Mouse (Mus musculus): Measurements from ENCODE around the gene Ciao2b. TPM values are rescaled to one million over a fixed set of nuclear protein-coding genes. Genes with fewer than 3 reads are reported as not detected.
A peak's percentile ranks its signal among the peaks of the same experiment; 100 is the strongest.

The Ciao2b gene
- polyA plus RNA-seq, 1 experiment from 2014 or later: 94.4 TPM

DNA sequence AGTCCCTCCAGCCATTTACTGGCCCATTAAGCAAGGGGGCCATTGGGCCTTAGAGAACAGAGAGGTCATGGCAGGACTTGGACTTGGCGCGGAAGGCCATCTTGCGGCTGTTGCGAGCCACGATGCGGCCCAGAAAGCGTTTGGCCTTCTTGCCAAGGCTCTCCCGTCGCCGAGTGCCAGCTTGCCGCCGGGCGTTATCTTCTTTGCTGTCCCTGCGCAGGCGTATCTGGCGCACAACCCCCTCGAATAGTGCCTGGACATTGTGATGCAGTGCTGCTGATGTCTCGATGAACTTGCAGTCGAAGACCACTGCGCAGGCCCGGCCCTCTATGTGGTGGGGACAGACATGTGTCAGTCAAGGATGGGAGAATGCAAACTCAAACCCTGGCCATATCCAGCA lies 13.4 kb downstream of the Ciao2b start:
- H3K9ac ChIP-seq (ENCODE audit: low read depth, low read length): no peak overlapping the region
- peaks cover 19% of the 10 kb centered on the region for H3K4me1 ChIP-seq (ENCODE audit: control insufficient read depth, insufficient read depth, low read length)
- H3K27me3 ChIP-seq (ENCODE audit: control insufficient read depth, insufficient read depth, low read length): peaks cover 5% of the 10 kb centered on the region
- 94% methylated on average over 21 of the region's 21 CpGs for WGBS
- no peak overlapping the region for H3K4me3 ChIP-seq (ENCODE audit: low read length)
- H3K36me3 ChIP-seq (ENCODE audit: control insufficient read depth, insufficient read depth, low read length): no peaks in the 10 kb centered on the region
- no peak overlapping the region for H3K4me2 ChIP-seq (replicated peaks; ENCODE audit: low read depth, low read length)
- ATAC-seq (ENCODE audit: low FRiP score, low TSS enrichment): no peak
- no peaks in the 10 kb centered on the region for H3K9me3 ChIP-seq (ENCODE audit: control insufficient read depth, low read length)
- H3K27ac ChIP-seq (ENCODE audit: low read depth, low read length): no peak overlapping the region

DNA sequence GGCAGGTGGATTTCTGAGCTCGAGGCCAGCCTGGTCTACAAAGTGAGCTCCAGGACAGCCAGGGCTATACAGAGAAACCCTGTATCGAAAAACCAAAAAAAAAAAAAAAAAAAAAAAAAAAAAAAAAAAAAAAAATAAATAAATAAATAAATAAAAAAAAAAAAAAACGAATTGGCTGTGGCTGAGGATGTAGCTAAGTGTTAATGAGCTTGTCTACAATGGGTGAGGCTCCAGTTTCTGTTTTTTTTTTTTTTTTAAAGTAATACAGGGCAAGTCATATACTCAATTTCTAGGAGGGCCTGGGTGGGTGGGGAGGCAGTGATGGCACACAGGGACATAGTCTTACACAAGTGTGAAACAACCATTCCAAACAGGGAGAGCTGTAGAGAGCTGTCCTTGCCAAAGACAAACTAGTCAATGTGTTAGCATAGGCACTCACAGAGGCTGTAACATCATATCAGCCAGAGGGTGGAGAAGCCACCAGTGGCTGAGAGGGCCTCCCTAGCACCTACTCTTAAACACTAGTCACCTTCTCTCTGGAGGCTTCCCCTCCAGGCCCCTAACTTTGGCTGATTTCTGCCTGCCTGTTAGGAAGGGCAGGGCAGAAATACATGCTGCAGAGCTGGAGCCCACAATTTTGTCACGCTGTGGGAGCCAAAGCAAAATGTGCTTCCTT lies 14.6 kb downstream of the Ciao2b start:
- Histone ChIP-seq H3K4me1 (ENCODE audit: control insufficient read depth, insufficient read depth, low read length) (peaks cover 19% of the 10 kb centered on the region), H3K9ac (ENCODE audit: low read depth, low read length) (no peak overlapping the region), H3K36me3 (ENCODE audit: control insufficient read depth, insufficient read depth, low read length) (no peaks in the 10 kb centered on the region), H3K9me3 (ENCODE audit: control insufficient read depth, low read length) (no peaks in the 10 kb centered on the region), H3K4me3 (ENCODE audit: low read length) (no peak overlapping the region), H3K4me2 (replicated peaks; ENCODE audit: low read depth, low read length) (no peak overlapping the region), H3K27me3 (ENCODE audit: control insufficient read depth, insufficient read depth, low read length) (peaks cover 5% of the 10 kb centered on the region), H3K27ac (ENCODE audit: low read depth, low read length) (no peak overlapping the region)
- 81% methylated on average over 4 of the region's 4 CpGs for WGBS
- no peak for ATAC-seq (ENCODE audit: low FRiP score, low TSS enrichment)

DNA sequence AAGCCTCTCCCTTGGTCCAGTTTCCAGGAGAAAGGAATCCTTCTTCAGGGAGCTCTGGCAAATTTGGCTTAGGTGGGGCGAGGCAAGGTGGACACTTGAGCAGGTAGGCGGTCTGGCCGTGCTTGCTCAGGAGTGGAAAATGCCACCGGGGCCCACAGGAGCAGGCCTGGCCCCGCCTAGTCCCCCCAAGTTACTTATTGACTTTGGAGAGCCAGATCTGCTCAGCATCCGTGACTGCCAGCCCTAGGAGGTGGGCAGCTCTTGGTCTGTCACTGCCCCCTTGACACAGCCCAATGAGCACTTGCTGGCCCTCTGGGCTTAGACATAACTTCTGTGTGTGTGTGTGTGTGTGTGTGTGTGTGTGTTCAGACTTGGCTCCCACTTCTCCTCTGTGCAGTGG lies 17.6 kb downstream of the Ciao2b start, which contains the start of gene Cdh16:
TSS of gene Cdh16 (minus strand) at position 236 of the 400 bp plus-strand sequence.
- no peaks in the 10 kb centered on the region for H3K36me3 ChIP-seq (ENCODE audit: control insufficient read depth, insufficient read depth, low read length)
- 0 out of 2 replicates have a peak, but pooled peaks cover 2% of the 10 kb centered on the region for H3K4me1 ChIP-seq (ENCODE audit: control insufficient read depth, insufficient read depth, low read length)
- peak; percentile 92 for ATAC-seq (ENCODE audit: low FRiP score, low TSS enrichment)
- peak within 1 kb of the TSS; percentile 80 for H3K27ac ChIP-seq (ENCODE audit: low read depth, low read length)
- H3K9me3 ChIP-seq (ENCODE audit: control insufficient read depth, low read length): no peaks in the 10 kb centered on the region
- peak within 1 kb of the TSS; percentile 28 for H3K4me3 ChIP-seq (ENCODE audit: low read length)
- H3K27me3 ChIP-seq (ENCODE audit: control insufficient read depth, insufficient read depth, low read length): no peaks in the 10 kb centered on the region
- peak within 1 kb of the TSS; percentile 45; the same call in 1 of the 2 replicates for H3K9ac ChIP-seq (ENCODE audit: low read depth, low read length)
- 70% methylated on average over 6 of the region's 6 CpGs for WGBS
- H3K4me2 ChIP-seq (replicated peaks; ENCODE audit: low read depth, low read length): peak within 1 kb of the TSS; percentile 36

DNA sequence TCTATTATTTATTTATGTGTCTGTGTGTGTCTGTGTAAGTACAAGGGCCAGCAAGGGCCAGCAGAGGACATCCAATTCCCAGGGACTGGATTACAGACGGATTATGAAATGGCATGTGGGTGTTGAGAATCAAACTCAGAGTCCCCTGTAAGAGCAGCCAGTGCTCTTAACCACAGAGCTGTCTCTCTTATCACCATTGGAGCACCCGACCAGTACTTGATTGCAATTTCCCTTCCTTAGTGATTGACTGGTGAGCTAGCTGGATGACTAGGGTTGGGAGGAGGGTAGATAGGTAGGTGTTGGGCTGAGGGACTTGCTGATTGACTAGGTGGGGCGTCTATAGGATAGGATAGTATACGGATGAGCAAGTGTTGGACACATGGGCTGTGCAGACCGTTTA lies 21.0 kb downstream of the Ciao2b start:
- no peak overlapping the region for H3K4me2 ChIP-seq (replicated peaks; ENCODE audit: low read depth, low read length)
- 75% methylated on average over 5 of the region's 5 CpGs for WGBS
- no peak for ATAC-seq (ENCODE audit: low FRiP score, low TSS enrichment)
- no peaks in the 10 kb centered on the region for H3K27me3 ChIP-seq (ENCODE audit: control insufficient read depth, insufficient read depth, low read length)
- no peak overlapping the region for H3K4me3 ChIP-seq (ENCODE audit: low read length)
- no peaks in the 10 kb centered on the region for H3K9me3 ChIP-seq (ENCODE audit: control insufficient read depth, low read length)
- H3K27ac ChIP-seq (ENCODE audit: low read depth, low read length): no peak overlapping the region
- no peaks in the 10 kb centered on the region for H3K36me3 ChIP-seq (ENCODE audit: control insufficient read depth, insufficient read depth, low read length)
- H3K9ac ChIP-seq (ENCODE audit: low read depth, low read length): no peak overlapping the region
- 0 out of 2 replicates have a peak, but pooled peaks cover under 1% of the 10 kb centered on the region for H3K4me1 ChIP-seq (ENCODE audit: control insufficient read depth, insufficient read depth, low read length)

- no peak for ATAC-seq (ENCODE audit: low FRiP score, low TSS enrichment)
- H3K4me2 ChIP-seq (replicated peaks; ENCODE audit: low read depth, low read length): no peak overlapping the region
- H3K9me3 ChIP-seq (ENCODE audit: control insufficient read depth, low read length): no peaks in the 10 kb centered on the region
- H3K9ac ChIP-seq (ENCODE audit: low read depth, low read length): no peak overlapping the region
- no peaks in the 10 kb centered on the region for H3K27me3 ChIP-seq (ENCODE audit: control insufficient read depth, insufficient read depth, low read length)
- H3K27ac ChIP-seq (ENCODE audit: low read depth, low read length): no peak overlapping the region
- no peaks in the 10 kb centered on the region for H3K36me3 ChIP-seq (ENCODE audit: control insufficient read depth, insufficient read depth, low read length)
- WGBS: 75% methylated on average over 4 of the region's 4 CpGs
- no peak overlapping the region for H3K4me3 ChIP-seq (ENCODE audit: low read length)
- 0 out of 2 replicates have a peak, but pooled peaks cover 4% of the 10 kb centered on the region for H3K4me1 ChIP-seq (ENCODE audit: control insufficient read depth, insufficient read depth, low read length)
Measured at GRCm38 (mm10) chr8:104613119-104613518, 28.6 kb downstream of the Ciao2b start.

DNA sequence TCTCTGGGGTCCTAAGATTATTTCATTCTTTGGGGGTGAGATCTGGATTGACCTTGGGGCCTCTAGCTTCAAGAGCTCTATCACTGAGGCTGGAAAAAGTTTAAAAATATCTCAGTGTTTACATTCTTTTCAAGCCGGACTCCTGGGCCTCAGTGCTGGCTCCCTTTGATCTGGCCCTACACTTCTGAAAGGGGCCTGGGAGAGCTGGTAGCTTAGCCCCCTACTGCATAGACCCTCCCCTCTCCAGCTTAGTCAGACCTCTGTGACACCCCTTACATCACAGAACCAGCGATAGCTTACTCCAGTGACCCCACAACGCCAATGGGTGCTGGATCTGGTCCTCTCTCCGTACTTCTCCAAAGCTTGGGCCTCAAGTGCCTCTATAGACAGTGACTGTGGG lies 30.2 kb downstream of the Ciao2b start:
- H3K9me3 ChIP-seq (ENCODE audit: control insufficient read depth, low read length): no peaks in the 10 kb centered on the region
- H3K27ac ChIP-seq (ENCODE audit: low read depth, low read length): no peak overlapping the region
- H3K4me2 ChIP-seq (replicated peaks; ENCODE audit: low read depth, low read length): no peak overlapping the region
- peaks cover 6% of the 10 kb centered on the region; the same call in 1 of the 2 replicates for H3K4me1 ChIP-seq (ENCODE audit: control insufficient read depth, insufficient read depth, low read length)
- ATAC-seq (ENCODE audit: low FRiP score, low TSS enrichment): no peak
- H3K9ac ChIP-seq (ENCODE audit: low read depth, low read length): no peak overlapping the region
- no peaks in the 10 kb centered on the region for H3K36me3 ChIP-seq (ENCODE audit: control insufficient read depth, insufficient read depth, low read length)
- 67% methylated on average over 4 of the region's 4 CpGs for WGBS
- H3K4me3 ChIP-seq (ENCODE audit: low read length): no peak overlapping the region
- no peaks in the 10 kb centered on the region for H3K27me3 ChIP-seq (ENCODE audit: control insufficient read depth, insufficient read depth, low read length)

- WGBS: 74% methylated on average over 12 of the region's 12 CpGs
- no peaks in the 10 kb centered on the region for H3K9me3 ChIP-seq (ENCODE audit: control insufficient read depth, low read length)
- no peak overlapping the region for H3K4me3 ChIP-seq (ENCODE audit: low read length)
- no peaks in the 10 kb centered on the region for H3K27me3 ChIP-seq (ENCODE audit: control insufficient read depth, insufficient read depth, low read length)
- no peak for ATAC-seq (ENCODE audit: low FRiP score, low TSS enrichment)
- H3K4me1 ChIP-seq (ENCODE audit: control insufficient read depth, insufficient read depth, low read length): peaks cover 13% of the 10 kb centered on the region; the same call in 1 of the 2 replicates
- H3K4me2 ChIP-seq (replicated peaks; ENCODE audit: low read depth, low read length): no peak overlapping the region
- H3K27ac ChIP-seq (ENCODE audit: low read depth, low read length): no peak overlapping the region
- H3K9ac ChIP-seq (ENCODE audit: low read depth, low read length): no peak overlapping the region
- no peaks in the 10 kb centered on the region for H3K36me3 ChIP-seq (ENCODE audit: control insufficient read depth, insufficient read depth, low read length)
Measured at GRCm38 (mm10) chr8:104610185-104610766, 31.5 kb downstream of the Ciao2b start.

GRCm38 (mm10) chr8:104609222-104609621 lies 32.5 kb downstream of the Ciao2b start:
- no peak overlapping the region for H3K4me2 ChIP-seq (replicated peaks; ENCODE audit: low read depth, low read length)

DNA sequence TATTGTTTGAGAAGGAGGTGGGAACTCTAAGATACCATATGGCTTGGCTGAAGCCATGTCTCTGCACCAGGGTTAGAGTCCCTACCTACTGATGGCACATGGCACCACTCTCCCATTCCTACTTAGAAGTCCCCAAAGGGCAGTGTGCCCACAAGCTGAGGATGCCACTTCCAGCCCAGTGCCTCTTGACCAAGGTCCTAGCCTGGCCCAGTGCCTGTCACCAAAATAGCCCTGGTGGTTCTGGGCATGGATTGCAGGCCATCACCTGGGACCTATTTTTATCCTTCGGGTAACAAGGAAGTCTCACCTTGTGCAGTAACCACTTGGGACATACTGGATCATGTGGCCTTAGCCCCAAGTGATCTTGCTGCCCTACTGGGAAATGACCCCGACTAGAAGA lies 33.8 kb downstream of the Ciao2b start:
- Histone ChIP-seq H3K9me3 (ENCODE audit: control insufficient read depth, low read length) (no peaks in the 10 kb centered on the region), H3K4me3 (ENCODE audit: low read length) (no peak overlapping the region), H3K27me3 (ENCODE audit: control insufficient read depth, insufficient read depth, low read length) (no peaks in the 10 kb centered on the region), H3K36me3 (ENCODE audit: control insufficient read depth, insufficient read depth, low read length) (no peaks in the 10 kb centered on the region), H3K27ac (ENCODE audit: low read depth, low read length) (no peak overlapping the region), H3K9ac (ENCODE audit: low read depth, low read length) (no peak overlapping the region), H3K4me1 (ENCODE audit: control insufficient read depth, insufficient read depth, low read length) (peaks cover 16% of the 10 kb centered on the region; the same call in 1 of the 2 replicates), H3K4me2 (replicated peaks; ENCODE audit: low read depth, low read length) (no peak overlapping the region)
- no peak for ATAC-seq (ENCODE audit: low FRiP score, low TSS enrichment)
- 84% methylated on average over 2 of the region's 2 CpGs for WGBS

More at GRCm38 (mm10) chr8:104609222-104609621, 32.5 kb downstream of the Ciao2b start:
- H3K9me3 ChIP-seq (ENCODE audit: control insufficient read depth, low read length): no peaks in the 10 kb centered on the region
- no peak overlapping the region for H3K9ac ChIP-seq (ENCODE audit: low read depth, low read length)
- no peak overlapping the region for H3K27ac ChIP-seq (ENCODE audit: low read depth, low read length)
- no peak overlapping the region for H3K4me3 ChIP-seq (ENCODE audit: low read length)
- H3K36me3 ChIP-seq (ENCODE audit: control insufficient read depth, insufficient read depth, low read length): no peaks in the 10 kb centered on the region
- ATAC-seq (ENCODE audit: low FRiP score, low TSS enrichment): no peak
- no peaks in the 10 kb centered on the region for H3K27me3 ChIP-seq (ENCODE audit: control insufficient read depth, insufficient read depth, low read length)
- H3K4me1 ChIP-seq (ENCODE audit: control insufficient read depth, insufficient read depth, low read length): peaks cover 13% of the 10 kb centered on the region; the same call in 1 of the 2 replicates
- 80% methylated on average over 8 of the region's 8 CpGs for WGBS

Measured in kidney, embryonic 14.5 days (tissue).